Mouse (Mus musculus) lung, adult 2 months (tissue): ENCODE measurements around the gene Wipf1. TPM values are rescaled to one million over a fixed set of nuclear protein-coding genes. Genes with fewer than 3 reads are reported as not detected.

Experiments
- DNase-seq: peaks from one replicate; pipeline ENCODE4 v3.0.0; 2022
- H3K4me1 ChIP-seq: fragments of 200-500 bp; 2 replicates; pipeline ENCODE4 v1.6.1; 2011; ENCODE audit warnings: low read length; ENCODE audit not compliant: control insufficient read depth, insufficient read depth
- H3K4me3 ChIP-seq: fragments of 200-500 bp; replicated peaks from 2 replicates; pipeline ENCODE3; 2011; ENCODE audit warnings: low read depth, mild to moderate bottlenecking, control low read depth, low read length; ENCODE audit errors: extremely low read depth
- CTCF ChIP-seq: fragments of 200-500 bp; IDR thresholded peaks from 2 replicates; pipeline ENCODE4 v1.5.1; 2011; ENCODE audit warnings: mild to moderate bottlenecking, low read length, control low read depth; ENCODE audit not compliant: insufficient read depth
- POLR2A ChIP-seq: fragments of 200-500 bp; IDR thresholded peaks from 2 replicates; pipeline ENCODE4 v1.6.1; 2011; ENCODE audit warnings: low read depth, mild to moderate bottlenecking, control low read depth, low read length, borderline replicate concordance; ENCODE audit errors: extremely low read depth
- WGBS: fragments of 180-500 bp; shearing (Covaris S2); methylation state at CpG from one replicate; pipeline ENCODE4 v1.1.7; 2018; 5-methylcytosine and 5-hydroxymethylcytosine counted together
- polyA plus RNA-seq: library from polyadenylated mRNA; depleted of rRNA; stranded (reverse); fragments of >200 nt; gene quantifications from 2 replicates; pipeline ENCODE4 v1.2.3, GENCODE M21; 2012

The Wipf1 gene
- polyA plus RNA-seq, 1 experiment: 23.1 TPM

DNA sequence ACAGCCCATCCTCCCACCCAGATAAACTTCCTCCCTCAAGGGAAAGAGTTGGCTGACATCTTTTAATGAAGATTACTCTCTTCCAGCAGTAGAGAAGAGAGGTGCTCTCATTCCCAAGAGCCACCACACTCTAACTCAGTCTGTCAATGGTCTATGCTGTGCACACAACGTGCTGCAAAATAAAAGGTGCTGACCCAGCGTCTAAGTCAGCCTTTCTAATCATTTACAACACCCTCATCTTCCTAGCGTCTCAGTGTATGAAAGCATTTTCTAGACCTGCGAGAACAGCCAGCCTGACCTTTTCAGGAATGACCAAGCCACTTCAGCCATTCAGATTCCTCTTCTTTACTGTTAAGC, 33.2 kb downstream of the Wipf1 start:
- H3K4me3 ChIP-seq: no peak overlapping the region
- peaks cover 13% of the 10 kb centered on the region; the same call in 1 of the 2 replicates for H3K4me1 ChIP-seq
- WGBS: 44% methylated on average over 4 of the region's 4 CpGs
- TF ChIP-seq CTCF (no peak), POLR2A (no peak)
- no peak for DNase-seq

DNA sequence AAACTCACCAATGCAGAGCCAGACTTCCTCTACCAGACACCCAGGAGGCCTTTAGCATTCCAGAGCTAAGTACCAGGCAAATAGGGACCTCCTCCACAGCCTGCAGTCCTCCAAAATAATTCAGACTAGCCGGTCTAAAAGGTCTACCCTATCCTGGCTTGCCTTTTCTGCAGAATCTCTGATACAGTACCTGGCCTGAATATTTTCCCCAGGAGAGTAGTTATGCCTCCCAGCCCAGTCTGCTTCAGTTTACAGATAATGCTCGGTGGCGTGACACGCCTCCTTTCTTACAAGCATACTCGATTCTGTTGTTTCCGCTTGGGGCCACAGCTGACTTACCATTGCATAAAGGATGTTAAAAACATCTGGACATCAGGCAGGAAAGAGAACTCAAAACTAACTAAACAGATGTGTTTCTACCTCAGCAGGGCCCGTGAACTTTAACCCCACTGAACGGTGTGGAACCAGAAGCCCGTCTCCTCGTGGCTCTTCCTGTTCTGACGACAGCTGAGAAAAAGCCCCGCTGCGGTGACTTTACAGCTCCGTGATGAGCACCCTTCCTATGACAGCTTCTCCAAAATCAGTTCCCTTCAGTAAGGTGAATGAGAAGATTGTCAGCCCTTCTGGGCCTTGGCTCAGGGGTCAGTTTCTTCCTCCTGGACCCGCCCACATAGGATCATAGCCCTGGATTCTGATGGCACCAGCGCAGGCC, 33.8 kb downstream of the Wipf1 start:
- TF ChIP-seq POLR2A: no peak
- no peak for TF ChIP-seq CTCF
- DNase-seq: no peak
- 20% methylated on average over 16 of the region's 16 CpGs for WGBS
- Histone ChIP-seq H3K4me1 (peaks cover 15% of the 10 kb centered on the region; the same call in 1 of the 2 replicates), H3K4me3 (no peak overlapping the region)

DNA sequence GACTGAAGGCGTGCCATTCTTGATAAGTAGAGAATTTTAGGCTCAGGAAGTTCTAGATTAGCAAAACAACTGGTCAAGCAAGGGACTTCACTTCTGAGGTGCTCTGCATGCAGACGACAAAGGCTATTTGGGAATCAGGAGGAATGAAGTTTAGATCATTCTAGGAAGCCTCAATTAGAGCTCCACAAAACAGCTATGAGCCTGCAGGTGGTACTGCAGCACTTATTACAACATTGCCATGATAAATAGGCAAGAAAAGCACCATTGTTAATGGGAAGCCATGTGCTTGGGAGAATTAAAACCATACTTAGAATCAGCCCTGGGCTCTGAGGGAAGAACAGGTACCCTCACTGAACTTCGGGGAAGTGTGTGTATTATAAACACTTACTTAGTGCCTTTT, 36.0 kb downstream of the Wipf1 start:
- peaks cover 19% of the 10 kb centered on the region; the same call in 1 of the 2 replicates for H3K4me1 ChIP-seq
- no peak for DNase-seq
- WGBS: 59% methylated on average over 3 of the region's 3 CpGs
- no peak overlapping the region for H3K4me3 ChIP-seq
- no peak for TF ChIP-seq POLR2A
- no peak for TF ChIP-seq CTCF

DNA sequence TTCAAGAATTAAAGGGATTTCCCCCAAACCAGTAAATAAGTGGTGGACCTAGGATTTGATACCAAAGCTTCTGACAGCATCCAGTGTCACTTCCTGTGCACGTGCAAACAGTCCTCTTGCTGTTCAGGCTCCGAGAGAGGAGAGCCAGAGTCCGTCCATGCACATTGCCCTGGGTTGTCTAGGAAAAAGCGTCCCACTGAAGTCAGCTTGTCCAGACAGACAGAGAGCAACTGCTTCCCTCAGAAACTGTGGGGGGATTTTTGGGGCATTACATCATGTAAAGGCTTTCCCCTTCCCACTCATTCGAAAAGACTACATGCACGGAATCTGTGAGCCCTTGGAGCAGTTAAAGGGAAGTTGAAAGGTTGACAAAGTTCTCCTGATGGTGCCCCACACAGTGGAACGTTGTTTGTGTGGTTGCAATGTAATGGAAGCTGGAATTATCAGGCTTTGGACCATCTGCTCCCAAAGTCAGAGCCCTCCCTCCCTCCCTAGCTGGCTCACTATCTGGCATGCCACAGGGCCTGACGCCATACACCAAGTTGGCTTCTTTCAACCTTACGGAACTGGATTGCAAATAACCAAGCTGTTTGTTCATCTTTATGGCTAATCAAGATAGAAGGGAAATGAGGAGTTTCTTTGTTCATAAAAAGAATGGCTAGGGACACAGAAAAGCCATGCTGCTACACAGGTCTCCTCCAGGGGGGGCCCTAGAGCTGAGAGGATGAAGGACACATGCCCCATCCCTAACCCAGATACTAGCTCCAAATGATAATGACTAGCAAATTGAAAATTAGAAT, 37.9 kb downstream of the Wipf1 start:
- peak; percentile 62 for DNase-seq
- H3K4me1 ChIP-seq: peaks cover 23% of the 10 kb centered on the region
- no peak overlapping the region for H3K4me3 ChIP-seq
- 26% methylated on average over 9 of the region's 9 CpGs for WGBS
- TF ChIP-seq POLR2A (no peak), CTCF (peak; percentile 73)

DNA sequence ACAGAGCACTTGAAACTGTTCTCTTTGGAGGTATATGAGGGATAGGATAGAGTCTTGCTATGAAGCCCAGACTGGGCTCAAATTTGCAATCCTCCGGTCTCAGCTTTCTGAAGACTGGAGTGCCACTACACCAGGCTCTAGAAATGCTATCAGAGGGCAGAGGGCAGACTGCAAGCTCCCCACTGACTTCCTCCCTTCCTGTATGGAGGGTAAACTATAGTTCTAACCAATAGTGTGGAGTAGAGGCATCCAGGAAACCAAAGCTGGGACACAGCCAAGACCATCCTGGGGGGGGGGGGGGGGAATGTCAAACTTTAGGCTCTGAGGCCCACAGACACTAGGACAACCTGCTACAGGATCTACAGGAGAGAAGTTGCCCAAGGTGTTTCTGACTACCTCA, 39.1 kb downstream of the Wipf1 start:
- DNase-seq: no peak
- Histone ChIP-seq H3K4me1 (peaks cover 24% of the 10 kb centered on the region), H3K4me3 (no peak overlapping the region)
- no peak for TF ChIP-seq POLR2A
- no peak for TF ChIP-seq CTCF
- 33% methylated on average over 1 of the region's 1 CpGs for WGBS

DNA sequence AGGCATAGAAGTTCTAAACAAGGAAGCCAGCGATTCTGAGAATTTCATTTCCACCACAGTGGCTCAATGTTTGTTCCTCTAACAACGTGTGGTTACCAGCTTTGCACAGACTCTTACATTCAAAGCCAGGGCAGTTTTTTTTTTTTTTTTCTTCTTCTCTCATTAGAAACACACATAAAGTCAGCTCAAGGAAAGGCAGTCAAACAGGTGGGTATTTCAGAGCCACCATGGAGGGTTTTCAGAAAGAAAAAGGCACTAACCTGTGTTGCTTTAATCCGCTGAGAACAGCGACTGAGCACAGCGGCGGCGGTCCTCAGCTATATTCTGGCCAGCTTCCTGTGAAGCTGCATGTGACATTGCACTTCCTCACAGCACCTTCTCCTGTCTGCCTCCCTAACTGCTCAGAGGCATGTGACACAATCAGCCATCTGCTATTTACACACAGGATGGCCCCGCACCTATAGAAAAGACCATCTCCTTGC, 43.4 kb downstream of the Wipf1 start:
- Histone ChIP-seq H3K4me3 (peak overlapping the region; percentile 53), H3K4me1 (peaks cover 24% of the 10 kb centered on the region)
- 33% methylated on average over 8 of the region's 8 CpGs for WGBS
- no peak for DNase-seq
- peak; percentile 37; the same call in 1 of the 2 replicates for TF ChIP-seq POLR2A
- no peak for TF ChIP-seq CTCF

DNA sequence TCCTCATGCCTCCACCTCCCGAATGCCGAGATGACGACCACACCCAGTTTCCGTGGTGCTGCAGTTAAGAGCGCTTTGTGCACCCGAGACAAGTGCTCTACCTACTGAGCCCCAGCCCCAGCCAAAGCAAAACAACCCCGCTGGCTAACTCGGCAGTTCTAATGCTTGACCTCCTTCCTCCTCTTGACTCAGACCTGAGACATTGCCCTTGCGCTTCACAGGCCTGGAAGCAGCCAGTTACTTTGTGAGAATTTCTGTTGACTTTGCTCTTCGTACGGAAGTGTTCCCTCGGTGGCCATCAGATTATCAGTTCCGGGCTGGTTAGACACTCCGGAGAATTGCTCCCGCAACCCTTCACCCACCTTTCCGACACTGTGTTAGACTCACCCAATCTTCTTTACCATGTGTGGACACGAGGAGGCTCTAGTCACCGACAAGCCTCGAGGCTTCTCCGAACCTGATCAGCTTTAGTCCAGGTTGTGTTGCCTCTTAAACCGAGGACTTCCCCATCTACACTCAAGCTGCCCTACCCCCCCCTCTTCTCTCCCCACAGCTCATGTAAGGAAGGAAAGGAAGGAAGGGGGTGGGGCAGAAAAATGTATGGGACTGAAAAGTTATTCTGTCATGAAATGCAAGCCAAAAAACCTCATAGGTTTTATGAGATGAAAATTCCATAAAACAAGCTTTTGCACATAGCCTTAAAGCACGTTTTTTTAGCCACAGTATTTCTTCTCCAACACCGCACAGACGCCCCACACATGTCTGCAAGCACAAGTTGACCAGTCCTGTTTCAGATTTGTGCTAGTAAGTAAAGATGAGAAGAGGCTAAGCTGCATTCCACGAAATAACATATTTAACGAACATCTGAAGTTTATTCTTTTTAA, 44.1 kb downstream of the Wipf1 start:
- TF ChIP-seq CTCF (no peak), POLR2A (peak; percentile 44; the same call in 1 of the 2 replicates)
- Histone ChIP-seq H3K4me3 (peak overlapping the region; percentile 66), H3K4me1 (peaks cover 21% of the 10 kb centered on the region)
- DNase-seq: no peak
- WGBS: 9% methylated on average over 26 of the region's 26 CpGs

DNA sequence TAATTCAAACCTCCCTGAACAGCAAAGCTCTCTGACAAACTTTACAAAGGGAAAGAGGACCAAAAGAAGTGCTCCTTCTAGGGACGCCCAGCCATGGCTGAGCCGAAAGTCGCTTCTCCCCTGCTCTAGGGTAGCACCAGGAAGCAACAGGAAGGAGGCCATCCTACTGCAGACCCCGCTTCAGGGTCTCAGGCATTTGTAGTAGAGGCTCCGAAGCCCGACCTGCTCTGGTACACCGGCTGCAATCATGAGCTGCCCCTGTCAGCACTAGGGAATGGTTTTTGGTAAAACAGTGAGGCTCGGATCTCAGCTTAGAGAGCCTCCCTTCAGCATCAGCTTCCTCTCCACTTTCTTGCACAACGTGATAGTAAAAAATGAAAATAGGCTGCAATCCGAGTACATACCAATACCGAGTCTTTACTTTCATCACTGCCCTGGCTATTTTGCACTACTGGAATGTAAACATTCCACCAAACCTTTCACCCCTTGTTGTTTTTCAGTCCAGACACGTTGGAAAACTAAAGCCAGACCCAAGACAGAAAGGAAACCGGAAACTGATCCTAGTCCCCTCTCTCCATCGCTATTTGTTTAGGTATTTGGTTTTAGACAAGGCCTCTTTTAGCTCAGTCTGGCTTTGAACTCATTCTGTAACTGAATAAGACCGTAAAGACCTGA, 44.8 kb downstream of the Wipf1 start:
- Histone ChIP-seq H3K4me1 (peaks cover 19% of the 10 kb centered on the region), H3K4me3 (peak overlapping the region; percentile 66)
- peak; percentile 36; the same call in 1 of the 2 replicates for TF ChIP-seq POLR2A
- TF ChIP-seq CTCF: no peak
- WGBS: 21% methylated on average over 15 of the region's 15 CpGs
- DNase-seq: no peak

DNA sequence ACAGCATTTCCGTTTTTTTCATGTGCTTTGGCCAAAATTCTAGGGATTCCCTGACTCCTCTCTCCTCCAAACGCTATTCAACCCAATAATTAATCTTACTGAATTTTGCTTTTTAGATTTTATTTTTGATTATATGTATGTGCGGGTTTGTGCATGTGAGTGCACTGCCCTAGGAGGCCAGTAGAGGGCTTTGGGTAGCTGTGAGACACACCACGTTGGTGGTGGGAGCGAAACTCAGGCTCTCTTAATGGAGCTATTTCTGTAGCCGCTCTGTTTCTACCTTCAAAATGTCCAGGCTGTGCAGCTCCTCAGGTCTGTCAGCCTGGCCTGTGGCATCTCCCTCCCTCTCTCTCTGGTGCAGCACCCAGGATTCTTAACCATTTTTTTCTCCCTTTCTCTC, 50.7 kb downstream of the Wipf1 start:
- TF ChIP-seq POLR2A (no peak), CTCF (peak; percentile 25; the same call in 1 of the 2 replicates)
- Histone ChIP-seq H3K4me1 (no peaks in the 10 kb centered on the region), H3K4me3 (no peak overlapping the region)
- DNase-seq: no peak
- 97% methylated on average over 6 of the region's 6 CpGs for whole genome bisulfite sequencing
